Comparison of ENCODE assay signal across 14 mouse cellular contexts in genomic region chr11:72944996-72945793, GRCm38 (mm10). TPM values are rescaled to one million over a fixed set of nuclear protein-coding genes. Genes with fewer than 3 reads are reported as not detected.
DNase-seq lines count a peak whose midpoint lies in the region; ATAC-seq and TF ChIP-seq lines count a peak whose summit lies in the region.
"Had no signal": no experiment of that assay in that cellular context is flagged by ENCODE, and none has a peak within 500 bp of the region (broad histone marks: within the 10 kb centered on the region; RNA-seq: fewer than 3 reads in every experiment).

No protein-coding gene starts in this region.

- no peak for DNase-seq in hindbrain, embryonic 11.5 days (ENCODE audit: low spot score)
- DNase-seq in embryo, embryonic 9.5 days (ENCODE audit: extremely low spot score): peak; percentile 23
- no peak for DNase-seq in intestine, embryonic 14.5 days (ENCODE audit: low spot score)
- peak; percentile 59 for DNase-seq in lung, embryonic 14.5 days
- DNase-seq in left cerebral cortex, adult 18-20 months (ENCODE audit: low spot score in 2 of 2): no peak
- DNase-seq in spleen, postnatal 4 days (ENCODE audit: low spot score in 2 of 2): no peak
- DNase-seq: adrenal gland, adult 8-10 months; cerebellum, postnatal 36 days; thymus, postnatal 36 days had no signal

- H3K36me3 ChIP-seq in hindbrain, embryonic 16.5 days (ENCODE audit: control insufficient read depth, insufficient read depth, low read length): no peaks in the 10 kb centered on the region
- H3K36me3 ChIP-seq in hindbrain, embryonic 11.5 days (ENCODE audit: control insufficient read depth, insufficient read depth, low read length): no peaks in the 10 kb centered on the region
- H3K36me3 ChIP-seq in intestine, embryonic 14.5 days (ENCODE audit: control insufficient read depth, insufficient read depth, low read length): no peaks in the 10 kb centered on the region
- H3K36me3 ChIP-seq in lung, embryonic 14.5 days (ENCODE audit: insufficient read depth): no peaks in the 10 kb centered on the region
- H3K36me3 ChIP-seq in forebrain, embryonic 15.5 days: no peaks in the 10 kb centered on the region
- H3K36me3 ChIP-seq: limb, embryonic 15.5 days had no signal

- no peak overlapping the region for H3K4me3 ChIP-seq in hindbrain, embryonic 16.5 days (ENCODE audit: low read length)
- no peak overlapping the region for H3K4me3 ChIP-seq in hindbrain, embryonic 11.5 days (ENCODE audit: low read depth, low read length)
- H3K4me3 ChIP-seq in intestine, embryonic 14.5 days (ENCODE audit: low read depth, low read length): no peak overlapping the region
- no peak overlapping the region for H3K4me3 ChIP-seq in lung, embryonic 14.5 days (ENCODE audit: low read depth, low read length)
- H3K4me3 ChIP-seq in forebrain, embryonic 15.5 days: no peak overlapping the region
- H3K4me3 ChIP-seq: forebrain, embryonic 13.5 days; limb, embryonic 15.5 days; myocyte had no signal

- no peaks in the 10 kb centered on the region; the same call in 1 of the 2 replicates for H3K4me1 ChIP-seq in hindbrain, embryonic 16.5 days (ENCODE audit: control insufficient read depth, insufficient read depth, low read depth, low read length)
- no peaks in the 10 kb centered on the region for H3K4me1 ChIP-seq in hindbrain, embryonic 11.5 days (replicated peaks; ENCODE audit: control insufficient read depth, insufficient read depth, low read length)
- peaks cover 31% of the 10 kb centered on the region for H3K4me1 ChIP-seq in intestine, embryonic 14.5 days (replicated peaks; ENCODE audit: control insufficient read depth, insufficient read depth, low read length)
- H3K4me1 ChIP-seq in lung, embryonic 14.5 days (ENCODE audit: insufficient read depth): peaks cover 35% of the 10 kb centered on the region
- 0 out of 2 replicates have a peak, but pooled peaks cover 6% of the 10 kb centered on the region for H3K4me1 ChIP-seq in forebrain, embryonic 15.5 days

- TF ChIP-seq CTCF in lung, embryonic 14.5 days (IDR thresholded peaks at IDR 0.05; ENCODE audit: low read depth): no peak

- H3K9ac ChIP-seq in hindbrain, embryonic 16.5 days (ENCODE audit: low read depth, low read length): no peak overlapping the region
- no peak overlapping the region for H3K9ac ChIP-seq in hindbrain, embryonic 11.5 days (ENCODE audit: low read depth, low read length)
- no peak overlapping the region for H3K9ac ChIP-seq in intestine, embryonic 14.5 days (ENCODE audit: low read length)
- H3K9ac ChIP-seq in lung, embryonic 14.5 days: no peak overlapping the region
- H3K9ac ChIP-seq in forebrain, embryonic 15.5 days (replicated peaks): no peak overlapping the region
- H3K9ac ChIP-seq: forebrain, embryonic 13.5 days; limb, embryonic 15.5 days had no signal

- 0 out of 2 replicates have a peak overlapping the region, but pooled peaks have one; percentile 1 for H3K27ac ChIP-seq in hindbrain, embryonic 16.5 days (ENCODE audit: low read depth, low read length)
- no peak overlapping the region for H3K27ac ChIP-seq in hindbrain, embryonic 11.5 days (ENCODE audit: low read depth, low read length)
- H3K27ac ChIP-seq in intestine, embryonic 14.5 days (ENCODE audit: low read depth): peak overlapping the region; percentile 81
- H3K27ac ChIP-seq in lung, embryonic 14.5 days (ENCODE audit: low read depth): peak overlapping the region; percentile 30
- H3K27ac ChIP-seq in forebrain, embryonic 15.5 days (replicated peaks): no peak overlapping the region
- H3K27ac ChIP-seq: forebrain, embryonic 13.5 days; limb, embryonic 15.5 days had no signal

- no peak overlapping the region for H3K4me2 ChIP-seq in hindbrain, embryonic 16.5 days (ENCODE audit: low read length)
- H3K4me2 ChIP-seq in hindbrain, embryonic 11.5 days (replicated peaks; ENCODE audit: low read depth, low read length): no peak overlapping the region
- H3K4me2 ChIP-seq in intestine, embryonic 14.5 days (ENCODE audit: low read length): no peak overlapping the region
- H3K4me2 ChIP-seq in lung, embryonic 14.5 days: peak overlapping the region; percentile 13; the same call in 1 of the 2 replicates
- H3K4me2 ChIP-seq in forebrain, embryonic 15.5 days (replicated peaks): no peak overlapping the region
- H3K4me2 ChIP-seq: forebrain, embryonic 13.5 days; limb, embryonic 15.5 days had no signal

- ATAC-seq in hindbrain, embryonic 16.5 days: no peak
- ATAC-seq in hindbrain, embryonic 11.5 days (ENCODE audit: low FRiP score): no peak
- ATAC-seq in intestine, embryonic 14.5 days (replicated peaks; ENCODE audit: low FRiP score, low TSS enrichment, low read depth): no peak
- peak; percentile 55; the same call in 1 of the 2 replicates for ATAC-seq in lung, embryonic 14.5 days (ENCODE audit: insufficient read depth)
- no peak for ATAC-seq in forebrain, embryonic 15.5 days (replicated peaks)
- ATAC-seq: forebrain, embryonic 13.5 days had no signal

- H3K9me3 ChIP-seq in hindbrain, embryonic 16.5 days (ENCODE audit: control insufficient read depth, low read length): no peaks in the 10 kb centered on the region
- no peaks in the 10 kb centered on the region for H3K9me3 ChIP-seq in hindbrain, embryonic 11.5 days (ENCODE audit: control insufficient read depth, low read length)
- 0 out of 2 replicates have a peak, but pooled peaks cover 2% of the 10 kb centered on the region for H3K9me3 ChIP-seq in intestine, embryonic 14.5 days (ENCODE audit: control insufficient read depth, low read length)
- no peaks in the 10 kb centered on the region for H3K9me3 ChIP-seq in lung, embryonic 14.5 days (ENCODE audit: low read depth, low read length)
- no peaks in the 10 kb centered on the region for H3K9me3 ChIP-seq in forebrain, embryonic 15.5 days
- H3K9me3 ChIP-seq: forebrain, embryonic 13.5 days; limb, embryonic 15.5 days had no signal

- no peaks in the 10 kb centered on the region for H3K27me3 ChIP-seq in hindbrain, embryonic 16.5 days (replicated peaks; ENCODE audit: control insufficient read depth, insufficient read depth, low read length)
- no peaks in the 10 kb centered on the region for H3K27me3 ChIP-seq in hindbrain, embryonic 11.5 days (ENCODE audit: control insufficient read depth, insufficient read depth, low read length)
- no peaks in the 10 kb centered on the region for H3K27me3 ChIP-seq in intestine, embryonic 14.5 days (replicated peaks; ENCODE audit: control insufficient read depth, insufficient read depth, low read length)
- no peaks in the 10 kb centered on the region for H3K27me3 ChIP-seq in lung, embryonic 14.5 days (ENCODE audit: insufficient read depth, low read length)
- no peaks in the 10 kb centered on the region for H3K27me3 ChIP-seq in forebrain, embryonic 15.5 days
- H3K27me3 ChIP-seq: forebrain, embryonic 13.5 days; limb, embryonic 15.5 days had no signal

- WGBS in hindbrain, embryonic 16.5 days: 59% methylated on average over 7 of the region's 7 CpGs
- 57% methylated on average over 7 of the region's 7 CpGs for WGBS in hindbrain, embryonic 11.5 days
- 38% methylated on average over 7 of the region's 7 CpGs for WGBS in intestine, embryonic 14.5 days
- WGBS in lung, embryonic 14.5 days: 35% methylated on average over 7 of the region's 7 CpGs
- 70% methylated on average over 7 of the region's 7 CpGs for WGBS in forebrain, embryonic 15.5 days

RNA-seq across cellular contexts. Expression of gene Atp2a3, which starts 15.8 kb away (rescaled TPM):
- polyA plus RNA-seq in hindbrain, embryonic 16.5 days (2015; fragmentation: Nextera tagmentation; extraction: Ambion mirVana): 1.8 and 2.3 TPM in 2 replicates
- 0.68 and 1.4 TPM in 2 replicates for polyA plus RNA-seq in hindbrain, embryonic 11.5 days (2014; fragmentation: Nextera tagmentation; extraction: Ambion mirVana)
- polyA plus RNA-seq in intestine, embryonic 14.5 days (2014; fragmentation: Nextera tagmentation; extraction: Ambion mirVana): 17.4 and 21.4 TPM in 2 replicates
- 7.4 and 7.6 TPM in 2 replicates for polyA plus RNA-seq in lung, embryonic 14.5 days (2014; fragmentation: Nextera tagmentation; extraction: Ambion mirVana)
- 1 to 10 TPM; 6.6 to 8.5 TPM for total RNA-seq in left cerebral cortex, adult 18-20 months (2021)
- 0.67 and 0.70 TPM in 2 replicates for polyA plus RNA-seq in forebrain, embryonic 15.5 days (2015; fragmentation: Nextera tagmentation; extraction: Ambion mirVana)

RNA-seq across cellular contexts. Expression of gene P2rx1, which starts 53.7 kb away (rescaled TPM):
- polyA plus RNA-seq in hindbrain, embryonic 16.5 days (2015; fragmentation: Nextera tagmentation; extraction: Ambion mirVana): 0.31 and 0.45 TPM in 2 replicates
- 1.4 and 2.4 TPM in 2 replicates for polyA plus RNA-seq in hindbrain, embryonic 11.5 days (2014; fragmentation: Nextera tagmentation; extraction: Ambion mirVana)
- 1.7 and 10.1 TPM in 2 replicates for polyA plus RNA-seq in intestine, embryonic 14.5 days (2014; fragmentation: Nextera tagmentation; extraction: Ambion mirVana)
- 1.9 and 2.1 TPM in 2 replicates for polyA plus RNA-seq in lung, embryonic 14.5 days (2014; fragmentation: Nextera tagmentation; extraction: Ambion mirVana)
- under 1 TPM; 0.26 to 0.47 TPM for total RNA-seq in left cerebral cortex, adult 18-20 months (2021)
- polyA plus RNA-seq in forebrain, embryonic 15.5 days (2015; fragmentation: Nextera tagmentation; extraction: Ambion mirVana): 0.40 and 0.56 TPM in 2 replicates

Comparison
In these comparisons a context has a peak if more than half of its experiments do, and no peak if none do; other contexts are left out.
1. H3K27ac ChIP-seq: peak in hindbrain, embryonic 16.5 days (single experiment), intestine, embryonic 14.5 days (single experiment) and lung, embryonic 14.5 days (single experiment); none in hindbrain, embryonic 11.5 days (single experiment) and forebrain, embryonic 15.5 days (single experiment).
2. DNase-seq: peak in embryo, embryonic 9.5 days (single experiment) and lung, embryonic 14.5 days (single experiment); none in hindbrain, embryonic 11.5 days (single experiment), intestine, embryonic 14.5 days (single experiment), left cerebral cortex, adult 18-20 months (0 of 2) and spleen, postnatal 4 days (0 of 2).